Mouse (Mus musculus) CH12.LX (cell line): ENCODE measurements around the gene Olfr132. TPM values are rescaled to one million over a fixed set of nuclear protein-coding genes. Genes with fewer than 3 reads are reported as not detected.
"Not testable (repeated sequence)": the region's sequence is repeated elsewhere in the genome, so short reads cannot be mapped to it uniquely, and the experiment has no call there.

ENCODE experiments used
- DNase-seq: peaks from one replicate; pipeline ENCODE4 v3.0.0-alpha.2; 2013; ENCODE audit errors: extremely low read depth
- H3K27ac ChIP-seq: 2 replicates; pipeline ENCODE4 v1.5.1; 2012; ENCODE audit warnings: low read depth, mild to moderate bottlenecking, control low read depth, moderate library complexity; ENCODE audit not compliant: insufficient read depth
- H3K27me3 ChIP-seq: replicated peaks from 2 replicates; pipeline ENCODE3; 2012; ENCODE audit warnings: inconsistent platforms
- H3K36me3 ChIP-seq, 2 experiments: replicated peaks in 1 of 2; 2 replicates each; pipeline versions ENCODE3 to v1.6.1; 2012; ENCODE audit warnings: inconsistent platforms in 1 of 2, low read length in 1 of 2, mild to moderate bottlenecking in 1 of 2, mixed read lengths in 1 of 2, moderate library complexity in 1 of 2; ENCODE audit not compliant: control insufficient read depth in 1 of 2, insufficient read depth in 1 of 2
- H3K4me1 ChIP-seq, 2 experiments: 2 replicates each; pipeline ENCODE4 v1.6.1; 2012; ENCODE audit warnings: inconsistent platforms in 1 of 2, moderate library complexity in 1 of 2; ENCODE audit not compliant: insufficient read depth in 2 of 2, control insufficient read depth in 1 of 2
- H3K4me2 ChIP-seq: 2 replicates; pipeline ENCODE4 v1.6.1; 2012; ENCODE audit warnings: low read depth, mild to moderate bottlenecking, control low read depth; ENCODE audit not compliant: poor library complexity, insufficient read depth, severe bottlenecking
- H3K4me3 ChIP-seq, 3 experiments: fragments of 150-350 bp in 1 of 3; sonication (generic) in 1 of 3; replicated peaks in 1 of 3; 2 replicates each; pipeline versions ENCODE3 to v1.5.1; 2011 to 2012; ENCODE audit warnings: low read depth in 2 of 3, low read length in 2 of 3, mild to moderate bottlenecking in 2 of 3, moderate library complexity in 2 of 3, control low read depth in 1 of 3, improper control_type of control experiment in 1 of 3, inconsistent platforms in 1 of 3, mixed read lengths in 1 of 3; ENCODE audit not compliant: poor library complexity in 1 of 3
- H3K79me2 ChIP-seq: replicated peaks from 2 replicates; pipeline ENCODE4 v1.6.1; 2012; ENCODE audit warnings: mild to moderate bottlenecking, moderate library complexity; ENCODE audit not compliant: control insufficient read depth, poor library complexity, insufficient read depth, severe bottlenecking; ENCODE audit errors: extremely low read depth
- H3K9ac ChIP-seq: 2 replicates; pipeline ENCODE4 v1.6.1; 2012; ENCODE audit warnings: low read depth, mild to moderate bottlenecking, control low read depth, moderate library complexity; ENCODE audit not compliant: insufficient read depth
- H3K9me3 ChIP-seq: replicated peaks from 2 replicates; pipeline ENCODE3; 2012; ENCODE audit warnings: low read length, inconsistent platforms, mixed read lengths
- CHD1 ChIP-seq: IDR thresholded peaks from 2 replicates; pipeline ENCODE4 v1.6.1; 2012; ENCODE audit warnings: low read depth, low read length, improper control_type of control experiment, inconsistent platforms
- CTCF ChIP-seq, 2 experiments: IDR thresholded peaks in 1 of 2; conservative IDR thresholded peaks in 1 of 2; 2 replicates each; pipeline ENCODE4 v1.5.1; 2011 to 2012; ENCODE audit warnings: low read depth in 2 of 2, low read length in 2 of 2, improper control_type of control experiment in 1 of 2, inconsistent platforms in 1 of 2, mild to moderate bottlenecking in 1 of 2, moderate library complexity in 1 of 2
- E2F4 ChIP-seq: IDR thresholded peaks from 2 replicates; pipeline ENCODE4 v1.6.1; 2011; ENCODE audit warnings: low read depth, low read length, improper control_type of control experiment; ENCODE audit not compliant: insufficient replicate concordance
- ELF1 ChIP-seq: IDR thresholded peaks from 2 replicates; pipeline ENCODE4 v1.6.1; 2014; ENCODE audit warnings: low read depth, mild to moderate bottlenecking, inconsistent platforms, low read length, improper control_type of control experiment
- IRF4 ChIP-seq: IDR thresholded peaks from 2 replicates; pipeline ENCODE4 v1.6.1; 2014; ENCODE audit warnings: low read depth, mild to moderate bottlenecking, inconsistent platforms, low read length, improper control_type of control experiment
- JUND ChIP-seq: conservative IDR thresholded peaks from 2 replicates; pipeline ENCODE4 v1.6.1; 2011; ENCODE audit warnings: low read depth, low read length, improper control_type of control experiment
- MAZ ChIP-seq: IDR thresholded peaks from 2 replicates; pipeline ENCODE4 v1.6.1; 2012; ENCODE audit warnings: low read depth, mild to moderate bottlenecking, inconsistent platforms, low read length, improper control_type of control experiment, moderate library complexity
- MEF2A ChIP-seq: IDR thresholded peaks from 2 replicates; pipeline ENCODE4 v1.6.1; 2014; ENCODE audit warnings: low read depth, mild to moderate bottlenecking, inconsistent platforms, low read length, improper control_type of control experiment, borderline replicate concordance
- MXI1 ChIP-seq: IDR thresholded peaks from 2 replicates; pipeline ENCODE4 v1.6.1; 2011; ENCODE audit warnings: mild to moderate bottlenecking, low read depth, low read length, improper control_type of control experiment
- MYC ChIP-seq: IDR thresholded peaks from 2 replicates; pipeline ENCODE4 v1.6.1; 2011; ENCODE audit warnings: low read depth, mild to moderate bottlenecking, improper control_type of control experiment, low read length
- NELFE ChIP-seq: IDR thresholded peaks from 2 replicates; pipeline ENCODE4 v1.6.1; 2011; ENCODE audit warnings: low read depth, low read length, improper control_type of control experiment
- POLR2A ChIP-seq: IDR thresholded peaks from 2 replicates; pipeline ENCODE4 v1.6.1; 2011; ENCODE audit warnings: low read depth, mild to moderate bottlenecking, improper control_type of control experiment, low read length
- SMC3 ChIP-seq: IDR thresholded peaks from 2 replicates; pipeline ENCODE4 v1.6.1; 2011; ENCODE audit warnings: low read depth, low read length, improper control_type of control experiment
- TBP ChIP-seq: conservative IDR thresholded peaks from 2 replicates; pipeline ENCODE4 v1.6.1; 2011; ENCODE audit warnings: low read depth, low read length, improper control_type of control experiment
- USF1 ChIP-seq: IDR thresholded peaks from 2 replicates; pipeline ENCODE4 v1.6.1; 2014; ENCODE audit warnings: low read depth, mild to moderate bottlenecking, inconsistent platforms, low read length, improper control_type of control experiment
- ZKSCAN1 ChIP-seq: IDR thresholded peaks from 2 replicates; pipeline ENCODE4 v1.6.1; 2012; ENCODE audit warnings: low read depth, inconsistent platforms, low read length, improper control_type of control experiment, borderline replicate concordance
- dilution Hi-C: fragments of 300-500 bp; cut with MboI; formaldehyde crosslinking; loops from 2 replicates; pipeline ENCODE4 v1.14.3; 2020; ENCODE audit warnings: low sequenced_read_pairs; ENCODE audit not compliant: extremely low pct_unique_long_range_greater_than_20kb, extremely low pct_ligation_motif_present
- in situ Hi-C: fragments of 300-500 bp; cut with MboI; formaldehyde crosslinking; loops from 3 replicates; pipeline ENCODE4 v1.14.3; 2019; ENCODE audit warnings: low sequenced_read_pairs, low pct_ligation_motif_present, low pct_unique_long_range_greater_than_20kb, mixed read lengths
- polyA plus RNA-seq: library from polyadenylated mRNA; unstranded; fragments of >175 nt; gene quantifications from 2 replicates; pipeline ENCODE4 v1.2.1, GENCODE M21; 2012; ENCODE audit warnings: low read depth; ENCODE audit not compliant: insufficient read length
- total RNA-seq, 2 experiments: library from RNA; depleted of rRNA; stranded (reverse); fragments of 300-350 nt in 1 of 2; fragments of >200 nt in 1 of 2; gene quantifications; 2 replicates each; pipeline ENCODE4 v1.2.3; 2012 to 2014

The Olfr132 gene
- total RNA-seq (2012; rRNA removed) (not detected in 2 replicates), total RNA-seq (2014; rRNA removed) (not detected in 2 replicates), polyA plus RNA-seq (not detected in 2 replicates)

DNA sequence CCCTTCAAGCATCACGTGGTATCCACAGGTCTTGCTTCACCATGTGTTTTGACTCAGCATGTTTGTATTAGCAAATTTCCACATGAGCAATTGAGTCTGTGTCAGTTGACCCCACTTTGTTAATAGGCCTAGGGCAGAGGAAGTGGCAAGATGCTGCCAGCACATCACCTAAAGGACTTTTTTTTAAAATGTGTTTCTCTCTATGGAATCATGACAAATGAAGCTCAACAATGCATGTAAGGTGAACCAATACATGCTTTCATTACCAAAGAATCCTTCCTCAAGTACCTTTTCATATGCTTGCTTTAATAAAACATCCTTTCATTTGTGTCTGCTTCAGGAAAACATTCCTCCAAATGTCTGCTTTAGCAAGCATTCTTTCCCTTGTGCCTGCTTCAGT is at the start of gene Olfr132:
Olfr132 (minus strand) TSS at position 101 of the 400 bp plus-strand sequence.
- no peaks in the 10 kb centered on the region for H3K27me3 ChIP-seq
- H3K79me2 ChIP-seq = no peaks in the 10 kb centered on the region
- H3K9ac ChIP-seq = no peak within 1 kb of the TSS
- TF ChIP-seq E2F4 = no peak
- no peak for TF ChIP-seq NELFE
- no peak for TF ChIP-seq MAZ
- no peak for TF ChIP-seq IRF4
- TF ChIP-seq ZKSCAN1 = no peak
- no peak for TF ChIP-seq USF1
- no peak within 1 kb of the TSS for H3K4me3 ChIP-seq
- dilution Hi-C loops = no loop called here
- H3K9me3 ChIP-seq = peaks cover 9% of the 10 kb centered on the region
- in situ Hi-C loops = no loop called here
- no peak for DNase-seq
- no peaks in the 10 kb centered on the region for H3K4me1 ChIP-seq
- no peaks in the 10 kb centered on the region for H3K36me3 ChIP-seq
- H3K27ac ChIP-seq = no peak within 1 kb of the TSS
- no peak within 1 kb of the TSS for H3K4me2 ChIP-seq

DNA sequence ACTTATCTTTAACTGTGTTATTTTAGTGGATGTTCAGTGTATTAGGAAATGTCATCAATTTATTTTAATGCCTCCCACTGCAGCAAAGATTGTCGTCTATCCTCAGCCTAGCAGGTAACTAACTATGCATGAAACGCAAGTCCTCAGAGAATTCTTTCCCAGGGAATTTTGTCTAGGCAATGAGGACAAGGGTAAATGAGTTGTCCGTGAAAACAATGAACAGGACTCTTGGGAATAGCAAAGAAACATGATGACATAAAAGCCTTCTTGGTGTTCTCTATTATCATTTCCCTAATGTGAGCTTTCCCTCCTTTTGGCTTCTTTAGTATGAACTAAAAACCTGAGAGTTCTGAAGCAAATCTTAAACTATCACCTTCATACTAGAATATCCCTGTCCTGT is 36.8 kb upstream of the Olfr132 start, which contains the start of gene Olfr134:
Olfr134 (plus strand) TSS at position 301 of the 400 bp plus-strand sequence.
- DNase-seq = no peak
- in situ Hi-C loops = no loop called here
- TF ChIP-seq POLR2A = no peak
- TF ChIP-seq MYC = no peak
- no peak for TF ChIP-seq JUND
- no peak for TF ChIP-seq IRF4
- TF ChIP-seq CHD1 = no peak
- peaks cover 6% of the 10 kb centered on the region for H3K9me3 ChIP-seq
- H3K4me3 ChIP-seq = no peak within 1 kb of the TSS
- dilution Hi-C loops = no loop called here
- no peak within 1 kb of the TSS for H3K9ac ChIP-seq
- H3K27me3 ChIP-seq = no peaks in the 10 kb centered on the region
- H3K4me2 ChIP-seq = no peak within 1 kb of the TSS
- no peaks in the 10 kb centered on the region for H3K4me1 ChIP-seq
- H3K79me2 ChIP-seq = no peaks in the 10 kb centered on the region
- no peak within 1 kb of the TSS for H3K27ac ChIP-seq
- H3K36me3 ChIP-seq = no peaks in the 10 kb centered on the region

DNA sequence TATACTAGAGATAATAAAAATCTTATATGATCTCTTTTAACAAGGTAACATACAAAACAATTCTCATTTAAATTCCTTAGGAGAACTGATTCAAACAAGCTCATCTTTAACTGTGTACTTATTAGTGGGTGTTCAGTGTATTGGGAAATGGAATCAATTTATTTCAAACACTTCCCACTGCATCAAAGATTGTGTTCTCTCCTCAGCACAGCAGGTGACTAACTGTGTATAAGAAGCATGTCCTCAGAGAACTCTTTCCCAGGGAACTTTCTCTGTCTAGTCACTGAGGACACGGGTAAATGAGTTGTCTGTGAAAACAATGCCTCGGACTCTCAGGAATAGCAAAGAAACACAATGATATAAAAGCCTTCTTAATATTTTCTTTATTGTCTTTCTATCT is 10.7 kb upstream of the Olfr132 start, which contains the start of gene Olfr133:
Olfr133 (plus strand) TSS at position 301 of the 400 bp plus-strand sequence.
- in situ Hi-C loops (no loop called here), dilution Hi-C loops (no loop called here)

DNA sequence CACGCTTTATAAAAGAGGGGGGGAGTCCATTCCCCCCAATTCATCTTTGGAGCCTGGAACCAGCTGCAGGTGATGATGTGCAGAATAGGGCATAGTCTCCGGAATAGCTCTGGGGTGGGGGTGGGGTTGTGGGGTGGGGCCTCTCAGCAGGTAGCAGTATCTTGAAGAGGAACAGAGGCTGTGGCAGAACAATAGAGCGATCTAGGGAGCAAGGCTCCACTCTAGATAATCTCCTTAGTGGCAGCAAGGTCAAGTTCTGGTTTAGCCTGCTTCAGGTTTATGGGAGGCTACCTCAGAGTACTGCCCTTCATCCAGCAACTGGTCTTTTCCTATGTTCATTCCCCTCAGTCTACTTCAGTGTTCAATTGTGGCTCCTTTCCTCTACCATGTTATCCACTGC is 9.0 kb downstream of the Olfr132 start:
- H3K4me2 ChIP-seq, H3K4me3 ChIP-seq, H3K79me2 ChIP-seq, H3K9ac ChIP-seq, H3K36me3 ChIP-seq, DNase-seq, dilution Hi-C loops, H3K4me1 ChIP-seq, H3K27me3 ChIP-seq, in situ Hi-C loops, H3K27ac ChIP-seq: not testable (repeated sequence)
- peaks cover 31% of the 10 kb centered on the region for H3K9me3 ChIP-seq

More for the DNA sequence above, 10.7 kb upstream of the Olfr132 start, which contains the start of gene Olfr133:
- Histone ChIP-seq H3K4me2 (no peak within 1 kb of the TSS), H3K9ac (no peak within 1 kb of the TSS), H3K9me3 (peaks cover 15% of the 10 kb centered on the region), H3K4me3 (no peak within 1 kb of the TSS), H3K79me2 (no peaks in the 10 kb centered on the region), H3K4me1 (no peaks in the 10 kb centered on the region), H3K27me3 (no peaks in the 10 kb centered on the region), H3K36me3 (no peaks in the 10 kb centered on the region), H3K27ac (no peak within 1 kb of the TSS)
- TF ChIP-seq ELF1 (no peak), MAZ (no peak), MEF2A (no peak), SMC3 (no peak), MXI1 (no peak), CTCF (conservative IDR thresholded peaks at IDR 0.05 in 1 of 2, IDR thresholded peaks at IDR 0.05 in 1 of 2; ENCODE audit: low read depth in 2 of 2, low read length in 2 of 2) (no peak), TBP (no peak)
- no peak for DNase-seq
